Mouse (Mus musculus) erythroid progenitor cell, adult 5-6 weeks (primary cell): ENCODE measurements around the gene Gtf3c3. TPM values are rescaled to one million over a fixed set of nuclear protein-coding genes. Genes with fewer than 3 reads are reported as not detected.

ENCODE experiments used
- total RNA-seq, 2 experiments: library from RNA; stranded (forward) in 1 of 2; stranded (reverse) in 1 of 2; fragments of 150-400 nt in 1 of 2; fragments of 186-747, 209-891 nt in 1 of 2; gene quantifications; 2 replicates each; pipeline versions ENCODE4 v1.2.3 to v1.2.4; 2015 to 2017; ENCODE audit warnings: low replicate concordance in 2 of 2

The Gtf3c3 gene
- total RNA-seq, 2 experiments from 2014 or later: 2.9 to 3.8 TPM

Other genes starting within 250 kb of the Gtf3c3 start
- gene Hecw2, start 243.8 kb downstream of the Gtf3c3 start, total RNA-seq (2015; ENCODE audit: low replicate concordance): not detected in 2 replicates
- gene Hecw2, start 243.8 kb downstream of the Gtf3c3 start, total RNA-seq (2017; ENCODE audit: low replicate concordance): not detected in 2 replicates
- gene Ccdc150, start 188.3 kb downstream of the Gtf3c3 start, total RNA-seq (2015; ENCODE audit: low replicate concordance): not detected in 2 replicates
- gene Ccdc150, start 188.3 kb downstream of the Gtf3c3 start, total RNA-seq (2017; ENCODE audit: low replicate concordance): not detected in 2 replicates
- gene Pgap1, start 118.7 kb upstream of the Gtf3c3 start, total RNA-seq (2015; ENCODE audit: low replicate concordance): 2.5 and 9.2 TPM in 2 replicates
- 1.2 and 2.6 TPM in 2 replicates for gene Pgap1, start 118.7 kb upstream of the Gtf3c3 start, total RNA-seq (2017; ENCODE audit: low replicate concordance)